Mouse (Mus musculus) erythroblast, embryonic 14.5 days (primary cell): ENCODE measurements around the gene Agt.

Source experiments
- GATA1 ChIP-seq: IDR thresholded peaks from 2 replicates; pipeline ENCODE4 v1.6.1; 2012; ENCODE audit warnings: low read length, inconsistent platforms, mixed read lengths
- TAL1 ChIP-seq: IDR thresholded peaks from 3 replicates; pipeline ENCODE4 v1.6.1; 2012; ENCODE audit warnings: low read length, inconsistent platforms, mixed read lengths

DNA sequence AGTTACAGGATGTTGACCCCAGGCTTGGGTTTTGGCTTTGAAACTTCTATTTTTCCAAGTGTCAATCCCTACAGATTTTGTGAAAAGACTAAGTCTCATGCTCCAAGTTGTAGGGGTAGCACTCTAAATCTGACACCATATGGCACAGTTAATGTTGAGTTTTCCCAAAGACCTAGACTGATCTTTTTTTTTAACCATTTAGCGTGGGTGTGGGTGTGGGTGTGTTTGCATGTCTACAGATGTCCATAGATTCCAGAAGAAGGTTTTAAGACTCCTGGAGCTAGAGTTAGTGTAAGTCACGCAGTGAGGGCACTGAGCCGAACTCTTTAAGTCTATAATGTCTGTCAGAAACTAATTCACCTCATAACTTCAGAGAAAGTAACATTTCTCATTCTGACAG lies 36.9 kb downstream of the Agt start:
- TF ChIP-seq GATA1 (no peak), TAL1 (no peak)
